Mouse (Mus musculus): ENCODE data around the gene Gm20388.
"Not testable (repeated sequence)": the region's sequence is repeated elsewhere in the genome, so short reads cannot be mapped to it uniquely, and the experiment has no call there.

The Gm20388 gene

GRCm38 (mm10) chr8:123990277-123991049 is 4079.8 kb downstream of the Gm20388 start:
- DNase-seq, result no peak

GRCm38 (mm10) chr8:123992587-123992986 is 4081.9 kb downstream of the Gm20388 start:
- DNase-seq, result peak; percentile 17 to 21

- DNase-seq, result no peak
Measured at GRCm38 (mm10) chr8:123993597-123993996, 4083.0 kb downstream of the Gm20388 start.

GRCm38 (mm10) chr8:123993997-123994396 is 4083.4 kb downstream of the Gm20388 start:
- DNase-seq, result no peak

- DNase-seq, result no peak
Measured at GRCm38 (mm10) chr8:123999568-123999967, 4088.9 kb downstream of the Gm20388 start.

GRCm38 (mm10) chr8:124002546-124003108 is 4092.0 kb downstream of the Gm20388 start:
- no peak for DNase-seq

- no peak for DNase-seq
Measured at GRCm38 (mm10) chr8:124007829-124008228, 4097.2 kb downstream of the Gm20388 start.

- DNase-seq, result no peak
Measured at GRCm38 (mm10) chr8:124011580-124011979, 4100.9 kb downstream of the Gm20388 start.

GRCm38 (mm10) chr8:124011989-124012586 is 4101.4 kb downstream of the Gm20388 start:
- DNase-seq, result no peak

- DNase-seq, result not testable (repeated sequence)
Measured at GRCm38 (mm10) chr8:124014299-124014698, 4103.7 kb downstream of the Gm20388 start.

GRCm38 (mm10) chr8:124014751-124015150 is 4104.1 kb downstream of the Gm20388 start:
- DNase-seq, result no peak

- peak in 1 of 2 experiments; percentile 9 for DNase-seq
Measured at GRCm38 (mm10) chr8:124019782-124020181, 4109.1 kb downstream of the Gm20388 start.

GRCm38 (mm10) chr8:124020439-124021236 is 4110.0 kb downstream of the Gm20388 start:
- peak in 1 of 2 experiments; percentile 73 for DNase-seq

- peak; percentile 94 to 97 for DNase-seq
Measured at GRCm38 (mm10) chr8:124021237-124022227, 4110.9 kb downstream of the Gm20388 start, which contains the start of the genes Taf5l and Urb2. Gene Taf5l, minus strand, starts transcription at chr8:124021397. Gene Urb2, plus strand, starts transcription at chr8:124021508.

GRCm38 (mm10) chr8:124026265-124026664 is 4115.6 kb downstream of the Gm20388 start:
- DNase-seq, result not testable (repeated sequence)

- peak; percentile 56 to 67 for DNase-seq
Measured at GRCm38 (mm10) chr8:124027831-124028230, 4117.2 kb downstream of the Gm20388 start.

GRCm38 (mm10) chr8:124033400-124033799 is 4122.8 kb downstream of the Gm20388 start:
- no peak for DNase-seq

- no peak for DNase-seq
Measured at GRCm38 (mm10) chr8:124038121-124038520, 4127.5 kb downstream of the Gm20388 start.

- DNase-seq, result no peak
Measured at GRCm38 (mm10) chr8:124039351-124039750, 4128.7 kb downstream of the Gm20388 start.

- no peak for DNase-seq
Measured at GRCm38 (mm10) chr8:124042201-124042600, 4131.6 kb downstream of the Gm20388 start.

- DNase-seq, result no peak
Measured at GRCm38 (mm10) chr8:124044421-124044820, 4133.8 kb downstream of the Gm20388 start.

GRCm38 (mm10) chr8:124044931-124045330 is 4134.3 kb downstream of the Gm20388 start:
- no peak for DNase-seq
